Mouse (Mus musculus): Measurements from ENCODE around the gene Rab1b.

- TF ChIP-seq USF1 (IDR thresholded peaks at IDR 0.05; ENCODE audit: low read depth), result no peak
- TF ChIP-seq CEBPB (IDR thresholded peaks at IDR 0.05; ENCODE audit: low read depth), result no peak
Observed at GRCm38 (mm10) chr19:5118384-5118698, 11.5 kb upstream of the Rab1b start, which contains the start of gene Klc2.
